Mouse (Mus musculus): Measurements from ENCODE around the gene Rcn3.

Rcn3 gene

GRCm38 (mm10) chr7:45048923-45049657, 42.9 kb downstream of the Rcn3 start:
- in situ Hi-C loops (cut with MboI, MseI): no loop called here

- in situ Hi-C loops (cut with MboI, MseI): no loop called here
Observed at GRCm38 (mm10) chr7:45048001-45048890, 43.8 kb downstream of the Rcn3 start.

DNA sequence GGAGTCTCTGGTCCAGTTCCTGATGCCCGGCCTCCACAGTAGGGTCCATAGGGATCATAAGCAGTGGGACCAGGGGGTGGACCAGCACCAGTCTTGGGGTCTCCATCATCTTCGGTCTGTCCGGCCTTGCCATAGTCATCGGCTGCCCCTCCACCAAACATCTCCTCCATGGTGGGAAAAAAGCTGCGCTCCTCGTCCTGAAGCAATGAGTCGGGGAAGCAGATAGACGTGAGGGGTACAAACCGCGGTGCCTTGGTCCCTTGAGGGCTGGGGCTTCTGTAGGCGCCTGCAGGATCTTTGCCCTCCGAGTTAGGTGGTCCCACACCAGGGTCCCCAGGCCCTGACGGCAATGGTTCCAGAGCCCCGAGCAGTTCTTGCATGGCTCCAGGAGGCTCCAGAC, 44.5 kb downstream of the Rcn3 start:
- in situ Hi-C loops (cut with MboI, MseI): no loop called here

GRCm38 (mm10) chr7:45046853-45047350, 45.1 kb downstream of the Rcn3 start:
- in situ Hi-C loops (cut with MboI, MseI): no loop called here

DNA sequence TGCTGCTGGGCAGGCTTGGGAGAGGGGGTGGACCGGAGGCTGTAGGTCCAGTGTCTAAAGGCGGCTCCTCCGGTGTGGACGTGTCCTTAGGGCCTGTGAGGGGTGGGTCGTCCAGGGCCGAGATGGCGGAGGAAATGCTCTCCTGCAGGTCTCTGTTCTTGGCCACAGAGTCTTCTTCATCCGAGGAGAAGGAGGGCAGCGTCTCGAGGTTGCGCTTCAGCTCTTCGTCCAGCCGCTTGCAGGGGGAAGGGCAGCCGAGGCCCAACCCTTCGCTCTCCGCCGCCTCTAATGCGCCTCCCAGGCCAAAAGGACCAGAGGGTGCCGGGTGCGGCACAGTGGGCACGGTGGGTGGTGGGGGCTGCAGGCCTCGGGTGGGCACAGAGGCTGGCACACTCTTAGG, 46.3 kb downstream of the Rcn3 start:
- in situ Hi-C loops (cut with MboI, MseI): no loop called here

GRCm38 (mm10) chr7:45043307-45043706, 48.7 kb downstream of the Rcn3 start:
- in situ Hi-C loops (cut with MboI, MseI): no loop called here

DNA sequence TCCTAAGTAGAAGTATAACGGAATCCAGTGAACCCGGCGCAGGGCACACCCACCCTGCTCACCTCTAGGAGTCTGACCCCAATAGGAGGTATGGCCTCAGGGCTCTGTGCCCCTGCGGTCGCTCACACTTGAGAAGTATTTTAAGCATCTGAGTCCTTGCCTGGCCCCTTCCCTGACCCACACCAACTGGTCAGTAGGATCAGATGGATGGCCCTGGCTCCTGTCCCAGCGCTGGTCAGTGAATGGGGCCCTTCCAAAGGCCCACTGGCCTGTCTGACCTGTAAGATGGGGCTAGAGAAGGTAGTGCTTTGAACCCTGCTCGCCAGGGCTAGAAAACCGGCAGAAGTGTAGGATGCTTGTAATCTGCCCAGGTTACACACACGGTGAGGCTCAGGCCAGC, 51.2 kb downstream of the Rcn3 start:
- in situ Hi-C loops (cut with MboI, MseI): no loop called here

GRCm38 (mm10) chr7:45038411-45038810, 53.6 kb downstream of the Rcn3 start:
- in situ Hi-C loops (cut with MboI, MseI): no loop called here

- in situ Hi-C loops (cut with MboI, MseI): no loop called here
Observed at GRCm38 (mm10) chr7:45037720-45038361, 54.2 kb downstream of the Rcn3 start.

DNA sequence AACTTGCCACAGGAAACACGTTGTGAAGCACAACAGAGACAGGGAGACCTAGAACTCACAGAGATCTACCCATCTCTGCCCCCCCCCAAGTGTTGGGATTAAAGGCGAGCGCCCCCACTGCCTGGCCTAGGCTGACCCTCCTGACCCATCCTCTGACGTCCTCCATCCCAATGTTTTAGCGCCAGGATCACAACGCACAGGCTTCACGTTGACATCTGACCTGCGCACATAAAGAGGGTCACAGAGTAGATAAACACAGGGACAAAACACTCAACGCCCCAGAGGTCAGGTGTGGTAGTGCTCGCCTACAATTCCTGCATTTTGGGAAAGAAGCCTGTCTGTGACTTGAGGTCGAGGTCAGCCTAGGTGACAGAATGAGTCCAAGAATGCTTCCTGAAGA, 55.3 kb downstream of the Rcn3 start:
- in situ Hi-C loops (cut with MboI, MseI): no loop called here

- in situ Hi-C loops (cut with MboI, MseI): no loop called here
Observed at GRCm38 (mm10) chr7:45035631-45036030, 56.4 kb downstream of the Rcn3 start.

DNA sequence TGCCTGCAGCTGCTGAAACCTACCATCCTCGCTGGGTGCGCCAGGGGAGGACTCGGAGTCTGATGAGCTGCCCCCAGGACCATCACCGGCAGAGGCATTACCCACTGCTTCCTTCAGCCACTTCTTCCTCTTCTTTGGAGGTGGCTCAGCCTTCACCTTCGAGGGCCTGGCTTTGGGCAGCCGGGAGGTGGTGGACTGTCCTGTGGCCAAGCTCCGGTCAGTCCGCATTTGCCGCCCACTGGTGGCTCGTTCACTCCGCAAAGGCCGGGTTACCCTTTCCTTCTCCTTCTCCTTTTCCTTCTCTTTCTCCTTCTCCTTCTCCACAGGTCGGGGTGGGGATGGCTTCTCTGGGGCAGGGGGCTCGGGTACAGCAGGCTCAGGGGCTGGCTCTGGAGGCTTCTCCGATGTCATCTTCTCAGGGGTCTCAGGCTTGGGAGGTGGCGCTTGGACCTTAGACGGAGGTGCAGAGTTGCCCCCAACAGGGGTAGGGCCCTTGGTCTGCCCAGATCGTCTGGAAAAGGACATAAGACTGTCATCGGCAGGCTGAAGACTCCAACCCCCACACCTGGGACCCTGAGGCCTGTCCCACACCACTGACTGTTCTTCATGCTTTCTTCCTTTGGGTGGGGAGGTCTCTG, 58.2 kb downstream of the Rcn3 start:
- in situ Hi-C loops (cut with MboI, MseI): no loop called here

Data from T-helper 17 cell (primary cell).